Mouse (Mus musculus) left cerebral cortex, adult 6 months (tissue): ENCODE data around the gene Olfr1438-ps1. TPM values are rescaled to one million over a fixed set of nuclear protein-coding genes. Genes with fewer than 3 reads are reported as not detected.

Source experiments
- long read RNA-seq, 2 experiments: library from polyadenylated mRNA; unstranded; transcript quantifications; one replicate each; pipeline ENCODE4 v2.0.0; 2019 to 2020
- polyA plus RNA-seq: library from polyadenylated mRNA; unstranded; fragments of <200 nt; fragmentation: Nextera tagmentation; gene quantifications from 2 replicates; pipeline ENCODE4 v1.2.3, GENCODE M21; 2021

Gene Olfr1438-ps1
- not detected in 2 replicates for polyA plus RNA-seq
- long read RNA-seq, experiment 1 = 0 reads
- long read RNA-seq, experiment 2 = 0 reads

GRCm38 (mm10) chr19:12335810-12336209 lies at the start of gene Olfr1438-ps1:
Gene Olfr1438-ps1 (minus strand): TSS chr19:12335910.

GRCm38 (mm10) chr19:12325001-12325400 lies 10.7 kb downstream of the Olfr1438-ps1 start, which contains the start of gene Olfr1437:
Gene Olfr1437 (minus strand): TSS chr19:12325101.

GRCm38 (mm10) chr19:12299030-12299429 lies 36.7 kb downstream of the Olfr1438-ps1 start, which contains the start of gene Olfr1436:
Gene Olfr1436 (minus strand): TSS chr19:12299130.

GRCm38 (mm10) chr19:12279554-12279953 lies 56.2 kb downstream of the Olfr1438-ps1 start, which contains the start of gene Olfr1434:
Gene Olfr1434 (plus strand): TSS chr19:12279854.

Other genes with a start within 250 kb of the Olfr1438-ps1 start
- not detected in 2 replicates for gene Olfr1426, start 243.9 kb downstream of the Olfr1438-ps1 start, polyA plus RNA-seq
- not detected in 2 replicates for gene Olfr1427, start 232.6 kb downstream of the Olfr1438-ps1 start, polyA plus RNA-seq
- not detected in 2 replicates for gene Olfr1428, start 220.0 kb downstream of the Olfr1438-ps1 start, polyA plus RNA-seq
- gene Olfr76, start 212.7 kb downstream of the Olfr1438-ps1 start, polyA plus RNA-seq = not detected in 2 replicates
- not detected in 2 replicates for gene Olfr1555-ps1, start 165.8 kb downstream of the Olfr1438-ps1 start, polyA plus RNA-seq
- gene Olfr1431, start 135.3 kb downstream of the Olfr1438-ps1 start, polyA plus RNA-seq = not detected in 2 replicates
- not detected in 2 replicates for gene Olfr1432, start 103.3 kb downstream of the Olfr1438-ps1 start, polyA plus RNA-seq
- not detected in 2 replicates for gene Olfr262, start 94.3 kb downstream of the Olfr1438-ps1 start, polyA plus RNA-seq
- not detected in 2 replicates for gene Olfr235, start 74.9 kb downstream of the Olfr1438-ps1 start, polyA plus RNA-seq
- not detected in 2 replicates for gene Olfr1434, start 56.1 kb downstream of the Olfr1438-ps1 start, polyA plus RNA-seq
- gene Olfr1436, start 36.8 kb downstream of the Olfr1438-ps1 start, polyA plus RNA-seq = not detected in 2 replicates
- gene Olfr1437, start 10.8 kb downstream of the Olfr1438-ps1 start, polyA plus RNA-seq = not detected in 2 replicates
- not detected in 2 replicates for gene Olfr1440, start 51.4 kb upstream of the Olfr1438-ps1 start, polyA plus RNA-seq
- gene Olfr1441, start 81.5 kb upstream of the Olfr1438-ps1 start, polyA plus RNA-seq = not detected in 2 replicates
- not detected in 2 replicates for gene Pfpl, start 92.0 kb upstream of the Olfr1438-ps1 start, polyA plus RNA-seq
- 2.7 and 3.2 TPM in 2 replicates for gene Mpeg1, start 124.9 kb upstream of the Olfr1438-ps1 start, polyA plus RNA-seq
- 5.0 and 9.3 TPM in 2 replicates for gene Dtx4, start 165.5 kb upstream of the Olfr1438-ps1 start, polyA plus RNA-seq
- 0.82 and 1.0 TPM in 2 replicates for gene Fam111a, start 209.8 kb upstream of the Olfr1438-ps1 start, polyA plus RNA-seq